Mouse (Mus musculus): ENCODE measurements at regions not wholly inside any gene's neighbourhood (a gene's known extent, or its start where the extent isn't known, plus 50 kb on each side); places are given as distances from the start of the nearest gene placed in this dataset.

DNA sequence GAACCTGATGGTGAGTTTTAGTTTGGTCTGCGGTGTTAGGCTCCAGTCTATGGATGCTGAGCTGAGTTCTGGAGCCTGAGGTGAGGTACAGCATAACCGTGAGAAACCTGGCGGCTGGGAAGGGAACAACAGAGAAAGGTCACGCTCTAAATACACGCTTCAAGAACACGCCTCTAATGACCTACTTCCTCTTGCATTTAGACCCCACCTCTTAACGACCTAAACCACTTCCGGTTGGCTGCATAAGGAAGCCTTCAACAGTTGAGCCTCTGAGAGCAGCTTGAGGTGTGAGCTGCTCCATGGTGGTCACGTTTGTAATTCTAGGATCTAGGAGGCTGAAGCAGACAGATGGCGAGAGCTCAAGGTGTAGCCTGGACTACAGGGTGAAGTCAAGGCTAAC lies 175.8 kb downstream of the Zfp365 start:
- 85% methylated on average over 10 of the region's 10 CpGs for WGBS
- no peak for ATAC-seq (ENCODE audit: insufficient number of reproducible peaks, insufficient read depth, low FRiP score, low read depth)

DNA sequence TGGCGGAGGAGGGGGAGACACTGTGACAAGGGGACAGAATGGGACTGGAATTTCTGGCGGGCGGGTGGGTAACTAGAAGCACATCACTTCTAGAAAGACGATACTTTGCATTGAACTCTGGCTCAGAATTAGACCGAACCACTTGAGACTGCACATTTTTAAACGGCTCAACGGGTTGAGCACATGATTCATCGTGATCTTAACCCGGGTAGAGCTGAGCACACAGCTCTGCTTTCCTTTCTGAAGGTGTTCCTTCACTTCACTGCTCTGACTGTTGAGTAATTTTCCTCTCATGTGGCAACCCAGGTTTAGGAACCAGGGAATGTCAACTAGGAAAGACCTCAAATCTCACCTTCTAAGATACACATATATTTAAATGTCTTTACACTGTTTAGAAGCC lies 180.9 kb downstream of the Zfp365 start:
- Histone ChIP-seq H3K27me3 (ENCODE audit: control insufficient read depth, insufficient read depth, low read length) (no peaks in the 10 kb centered on the region), H3K4me2 (ENCODE audit: low read length) (no peak overlapping the region), H3K9ac (ENCODE audit: low read length) (no peak overlapping the region), H3K27ac (replicated peaks in 1 of 2; ENCODE audit: control insufficient read depth in 1 of 2, insufficient read depth in 1 of 2, low read depth in 2 of 2, low read length in 2 of 2) (no peak overlapping the region), H3K9me3 (ENCODE audit: control insufficient read depth, low read length) (no peaks in the 10 kb centered on the region), H3K36me3 (ENCODE audit: control insufficient read depth, insufficient read depth, low read length) (no peaks in the 10 kb centered on the region), H3K4me3 (ENCODE audit: control insufficient read depth in 1 of 2, insufficient read depth in 1 of 2, low read depth in 1 of 2, low read length in 2 of 2) (no peak overlapping the region), H3K4me1 (ENCODE audit: control insufficient read depth in 2 of 2, insufficient read depth in 2 of 2, low read length in 2 of 2) (no peaks in the 10 kb centered on the region)
- ATAC-seq (ENCODE audit: insufficient number of reproducible peaks, insufficient read depth, low FRiP score, low read depth), result no peak
- WGBS, result 73% methylated on average over 8 of the region's 9 CpGs

More for the DNA sequence above, 175.8 kb downstream of the Zfp365 start:
- Histone ChIP-seq H3K27me3 (ENCODE audit: control insufficient read depth, insufficient read depth, low read length) (no peaks in the 10 kb centered on the region), H3K9ac (ENCODE audit: low read length) (no peak overlapping the region), H3K4me2 (ENCODE audit: low read length) (no peak overlapping the region), H3K27ac (replicated peaks in 1 of 2; ENCODE audit: control insufficient read depth in 1 of 2, insufficient read depth in 1 of 2, low read depth in 2 of 2, low read length in 2 of 2) (no peak overlapping the region), H3K36me3 (ENCODE audit: control insufficient read depth, insufficient read depth, low read length) (no peaks in the 10 kb centered on the region), H3K9me3 (ENCODE audit: control insufficient read depth, low read length) (no peaks in the 10 kb centered on the region), H3K4me1 (ENCODE audit: control insufficient read depth in 2 of 2, insufficient read depth in 2 of 2, low read length in 2 of 2) (no peaks in the 10 kb centered on the region), H3K4me3 (ENCODE audit: control insufficient read depth in 1 of 2, insufficient read depth in 1 of 2, low read depth in 1 of 2, low read length in 2 of 2) (no peak overlapping the region)

DNA sequence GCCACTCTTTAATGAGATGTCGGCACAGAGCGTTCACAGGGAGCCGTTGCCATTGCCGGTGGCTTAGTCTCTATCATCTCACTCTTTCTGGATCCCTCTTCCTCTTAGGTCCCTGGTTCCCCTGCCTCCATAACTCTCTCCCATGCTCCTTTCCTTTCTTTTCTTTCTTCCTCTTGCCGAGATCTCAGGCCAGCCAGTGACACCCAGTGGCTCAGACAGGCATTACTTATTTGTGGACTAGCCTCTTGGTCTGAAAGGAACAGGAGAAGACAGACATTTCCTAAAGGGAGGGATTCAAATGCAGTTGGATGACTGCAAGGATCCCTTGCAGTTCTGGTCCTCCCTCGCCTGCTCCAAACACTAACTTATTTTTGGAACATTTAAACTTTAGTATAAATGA lies 180.5 kb upstream of the Ado start:
- no peaks in the 10 kb centered on the region for H3K27me3 ChIP-seq (ENCODE audit: control insufficient read depth, insufficient read depth, low read length)
- no peak overlapping the region for H3K4me2 ChIP-seq (ENCODE audit: low read length)
- ATAC-seq (ENCODE audit: insufficient number of reproducible peaks, insufficient read depth, low FRiP score, low read depth), result no peak
- no peak overlapping the region for H3K27ac ChIP-seq (replicated peaks in 1 of 2; ENCODE audit: control insufficient read depth in 1 of 2, insufficient read depth in 1 of 2, low read depth in 2 of 2, low read length in 2 of 2)
- no peaks in the 10 kb centered on the region for H3K36me3 ChIP-seq (ENCODE audit: control insufficient read depth, insufficient read depth, low read length)
- H3K9ac ChIP-seq (ENCODE audit: low read length), result no peak overlapping the region
- 45% methylated on average over 6 of the region's 6 CpGs for WGBS
- H3K9me3 ChIP-seq (ENCODE audit: control insufficient read depth, low read length), result no peaks in the 10 kb centered on the region
- H3K4me3 ChIP-seq (ENCODE audit: control insufficient read depth in 1 of 2, insufficient read depth in 1 of 2, low read depth in 1 of 2, low read length in 2 of 2), result no peak overlapping the region
- H3K4me1 ChIP-seq (ENCODE audit: control insufficient read depth in 2 of 2, insufficient read depth in 2 of 2, low read length in 2 of 2), result no peaks in the 10 kb centered on the region

DNA sequence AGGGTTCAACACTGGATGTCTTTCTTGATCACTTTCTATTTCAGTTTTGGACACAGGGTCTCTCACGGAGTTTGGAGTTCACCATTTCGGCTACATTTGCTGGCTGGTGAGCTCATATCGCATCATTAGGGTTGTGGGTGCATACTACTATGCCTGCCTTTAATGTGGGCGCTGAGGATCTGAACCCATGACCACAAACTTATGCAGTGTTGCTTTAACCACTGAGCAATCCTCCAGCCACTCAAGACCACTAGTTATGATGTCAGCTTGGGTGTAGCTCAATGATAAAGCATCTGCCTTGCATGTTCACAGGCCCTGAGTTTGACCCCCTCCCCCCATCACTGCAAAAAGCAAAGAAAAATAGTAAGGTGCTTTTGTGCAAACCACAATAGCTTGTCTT lies 178.8 kb upstream of the Ado start:
- WGBS, result 80% methylated on average over 4 of the region's 4 CpGs
- Histone ChIP-seq H3K4me1 (ENCODE audit: control insufficient read depth in 2 of 2, insufficient read depth in 2 of 2, low read length in 2 of 2) (no peaks in the 10 kb centered on the region), H3K4me3 (ENCODE audit: control insufficient read depth in 1 of 2, insufficient read depth in 1 of 2, low read depth in 1 of 2, low read length in 2 of 2) (no peak overlapping the region), H3K27me3 (ENCODE audit: control insufficient read depth, insufficient read depth, low read length) (no peaks in the 10 kb centered on the region; the same call in 1 of the 2 replicates), H3K36me3 (ENCODE audit: control insufficient read depth, insufficient read depth, low read length) (no peaks in the 10 kb centered on the region), H3K4me2 (ENCODE audit: low read length) (no peak overlapping the region), H3K9ac (ENCODE audit: low read length) (no peak overlapping the region), H3K27ac (replicated peaks in 1 of 2; ENCODE audit: control insufficient read depth in 1 of 2, insufficient read depth in 1 of 2, low read depth in 2 of 2, low read length in 2 of 2) (no peak overlapping the region), H3K9me3 (ENCODE audit: control insufficient read depth, low read length) (no peaks in the 10 kb centered on the region)
- no peak for ATAC-seq (ENCODE audit: insufficient number of reproducible peaks, insufficient read depth, low FRiP score, low read depth)

DNA sequence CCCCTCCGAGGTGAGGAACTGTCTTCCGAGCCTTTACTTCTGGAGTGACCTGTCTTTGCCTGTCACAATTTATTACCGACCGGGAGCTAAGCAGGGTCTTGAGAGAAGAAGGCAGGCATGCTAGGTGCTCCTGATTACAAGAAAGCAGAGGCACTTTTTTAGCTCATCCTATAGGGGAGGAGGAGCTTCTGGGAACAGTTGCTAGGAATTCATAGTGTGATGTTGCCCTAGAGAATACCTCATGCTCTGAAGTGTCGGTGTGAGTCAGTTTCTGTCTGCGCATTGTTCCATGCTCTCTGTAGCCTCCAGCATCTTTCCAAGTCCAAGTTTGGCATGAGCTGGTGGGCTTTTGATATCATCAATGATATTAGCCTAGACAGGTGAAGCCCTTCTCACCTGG lies 178.0 kb upstream of the Ado start:
- H3K9ac ChIP-seq (ENCODE audit: low read length), result no peak overlapping the region
- no peaks in the 10 kb centered on the region for H3K36me3 ChIP-seq (ENCODE audit: control insufficient read depth, insufficient read depth, low read length)
- 84% methylated on average over 6 of the region's 6 CpGs for WGBS
- H3K27ac ChIP-seq (replicated peaks in 1 of 2; ENCODE audit: control insufficient read depth in 1 of 2, insufficient read depth in 1 of 2, low read depth in 2 of 2, low read length in 2 of 2), result no peak overlapping the region
- H3K9me3 ChIP-seq (ENCODE audit: control insufficient read depth, low read length), result no peaks in the 10 kb centered on the region
- no peak overlapping the region for H3K4me3 ChIP-seq (ENCODE audit: control insufficient read depth in 1 of 2, insufficient read depth in 1 of 2, low read depth in 1 of 2, low read length in 2 of 2)
- no peaks in the 10 kb centered on the region for H3K4me1 ChIP-seq (ENCODE audit: control insufficient read depth in 2 of 2, insufficient read depth in 2 of 2, low read length in 2 of 2)
- no peak overlapping the region for H3K4me2 ChIP-seq (ENCODE audit: low read length)
- H3K27me3 ChIP-seq (ENCODE audit: control insufficient read depth, insufficient read depth, low read length), result no peaks in the 10 kb centered on the region; the same call in 1 of the 2 replicates
- ATAC-seq (ENCODE audit: insufficient number of reproducible peaks, insufficient read depth, low FRiP score, low read depth), result no peak

DNA sequence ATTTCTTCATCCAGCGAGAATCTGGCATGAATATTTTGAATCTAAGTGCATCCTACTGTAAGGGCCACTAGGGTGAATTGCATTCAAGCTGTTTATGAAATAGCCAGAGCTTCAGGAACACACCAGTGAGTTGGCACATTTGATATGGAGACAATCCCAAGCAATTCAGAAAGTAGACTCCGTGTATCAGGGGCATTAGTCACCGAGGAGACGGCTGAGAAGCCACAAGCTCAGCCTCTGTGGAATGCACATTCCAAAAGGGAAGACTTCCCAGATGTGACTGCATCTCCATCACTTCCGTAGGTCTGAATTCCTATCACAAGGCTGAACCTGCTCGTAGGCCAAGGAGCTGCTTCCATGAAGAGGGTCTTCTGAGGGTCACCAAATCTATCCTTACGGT lies 177.6 kb upstream of the Ado start:
- 53% methylated on average over 7 of the region's 7 CpGs for WGBS

DNA sequence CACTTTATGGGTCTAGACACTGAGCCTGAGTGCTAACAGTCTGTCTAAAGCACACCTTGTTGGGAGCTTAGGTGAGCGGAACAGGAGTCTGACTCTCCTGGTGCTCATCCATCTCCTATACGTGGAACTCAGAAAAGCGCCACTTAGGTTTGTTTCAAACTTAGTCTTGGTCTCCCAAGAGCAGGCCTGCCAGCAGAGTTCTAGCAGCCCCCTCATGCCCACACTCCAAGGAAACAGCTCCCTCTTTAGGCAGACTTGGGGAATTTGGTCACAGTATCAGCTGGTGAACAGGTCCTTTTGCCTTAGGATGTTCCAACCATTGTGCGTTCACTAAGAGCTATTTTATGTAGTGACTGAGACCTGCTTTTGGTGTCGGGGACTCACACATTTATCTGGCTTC lies 173.0 kb upstream of the Ado start:
- no peak overlapping the region for H3K4me3 ChIP-seq (ENCODE audit: control insufficient read depth in 1 of 2, insufficient read depth in 1 of 2, low read depth in 1 of 2, low read length in 2 of 2)
- H3K4me2 ChIP-seq (ENCODE audit: low read length), result no peak overlapping the region
- H3K27me3 ChIP-seq (ENCODE audit: control insufficient read depth, insufficient read depth, low read length), result no peaks in the 10 kb centered on the region; the same call in 1 of the 2 replicates
- ATAC-seq (ENCODE audit: insufficient number of reproducible peaks, insufficient read depth, low FRiP score, low read depth), result no peak; the same call in 1 of the 2 replicates
- WGBS, result 40% methylated on average over 5 of the region's 5 CpGs
- no peaks in the 10 kb centered on the region for H3K36me3 ChIP-seq (ENCODE audit: control insufficient read depth, insufficient read depth, low read length)
- no peaks in the 10 kb centered on the region for H3K4me1 ChIP-seq (ENCODE audit: control insufficient read depth in 2 of 2, insufficient read depth in 2 of 2, low read length in 2 of 2)
- no peak overlapping the region for H3K9ac ChIP-seq (ENCODE audit: low read length)
- no peak overlapping the region for H3K27ac ChIP-seq (replicated peaks in 1 of 2; ENCODE audit: control insufficient read depth in 1 of 2, insufficient read depth in 1 of 2, low read depth in 2 of 2, low read length in 2 of 2)
- no peaks in the 10 kb centered on the region for H3K9me3 ChIP-seq (ENCODE audit: control insufficient read depth, low read length)

More for the DNA sequence above, 177.6 kb upstream of the Ado start:
- no peaks in the 10 kb centered on the region for H3K36me3 ChIP-seq (ENCODE audit: control insufficient read depth, insufficient read depth, low read length)
- H3K9me3 ChIP-seq (ENCODE audit: control insufficient read depth, low read length), result no peaks in the 10 kb centered on the region
- H3K4me2 ChIP-seq (ENCODE audit: low read length), result no peak overlapping the region
- H3K4me1 ChIP-seq (ENCODE audit: control insufficient read depth in 2 of 2, insufficient read depth in 2 of 2, low read length in 2 of 2), result no peaks in the 10 kb centered on the region
- H3K27me3 ChIP-seq (ENCODE audit: control insufficient read depth, insufficient read depth, low read length), result no peaks in the 10 kb centered on the region; the same call in 1 of the 2 replicates
- ATAC-seq (ENCODE audit: insufficient number of reproducible peaks, insufficient read depth, low FRiP score, low read depth), result no peak
- no peak overlapping the region for H3K9ac ChIP-seq (ENCODE audit: low read length)
- no peak overlapping the region for H3K27ac ChIP-seq (replicated peaks in 1 of 2; ENCODE audit: control insufficient read depth in 1 of 2, insufficient read depth in 1 of 2, low read depth in 2 of 2, low read length in 2 of 2)
- no peak overlapping the region for H3K4me3 ChIP-seq (ENCODE audit: control insufficient read depth in 1 of 2, insufficient read depth in 1 of 2, low read depth in 1 of 2, low read length in 2 of 2)

DNA sequence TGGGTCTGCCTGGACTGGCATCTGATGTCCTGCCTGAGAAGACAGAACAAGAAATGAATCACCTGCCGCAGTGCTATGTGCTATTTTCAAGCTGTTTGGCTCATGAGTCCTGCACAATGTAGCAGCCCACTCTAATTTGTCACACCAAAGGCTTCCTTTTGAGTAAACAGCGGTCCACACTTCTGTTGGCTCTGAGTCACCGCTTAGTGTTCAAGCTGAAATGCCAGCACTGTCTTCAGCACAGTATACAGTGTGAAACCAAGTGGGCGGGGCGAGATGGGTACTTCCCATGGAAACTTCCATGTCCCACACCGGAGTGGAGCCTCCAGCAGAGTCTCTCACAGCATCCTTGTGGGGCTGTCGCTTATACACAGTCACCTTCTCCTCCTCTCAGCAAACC lies 168.8 kb upstream of the Ado start:
- WGBS, result 79% methylated on average over 7 of the region's 7 CpGs
- no peaks in the 10 kb centered on the region for H3K9me3 ChIP-seq (ENCODE audit: control insufficient read depth, low read length)
- H3K27ac ChIP-seq (replicated peaks in 1 of 2; ENCODE audit: control insufficient read depth in 1 of 2, insufficient read depth in 1 of 2, low read depth in 2 of 2, low read length in 2 of 2), result no peak overlapping the region

More for the DNA sequence above, 168.8 kb upstream of the Ado start:
- H3K4me2 ChIP-seq (ENCODE audit: low read length), result no peak overlapping the region
- no peak overlapping the region for H3K4me3 ChIP-seq (ENCODE audit: control insufficient read depth in 1 of 2, insufficient read depth in 1 of 2, low read depth in 1 of 2, low read length in 2 of 2)
- no peak overlapping the region for H3K9ac ChIP-seq (ENCODE audit: low read length)
- no peaks in the 10 kb centered on the region for H3K4me1 ChIP-seq (ENCODE audit: control insufficient read depth in 2 of 2, insufficient read depth in 2 of 2, low read length in 2 of 2)
- H3K36me3 ChIP-seq (ENCODE audit: control insufficient read depth, insufficient read depth, low read length), result no peaks in the 10 kb centered on the region
- H3K27me3 ChIP-seq (ENCODE audit: control insufficient read depth, insufficient read depth, low read length), result no peaks in the 10 kb centered on the region
- no peak for ATAC-seq (ENCODE audit: insufficient number of reproducible peaks, insufficient read depth, low FRiP score, low read depth)
